Mouse (Mus musculus) adipocyte (in vitro differentiated cells): Measurements from ENCODE around the gene Zic5.

Experiments
- DNase-seq: peaks from one replicate; pipeline ENCODE4 v3.0.0-alpha.2; 2016; ENCODE audit warnings: low spot score

Gene Zic5

DNA sequence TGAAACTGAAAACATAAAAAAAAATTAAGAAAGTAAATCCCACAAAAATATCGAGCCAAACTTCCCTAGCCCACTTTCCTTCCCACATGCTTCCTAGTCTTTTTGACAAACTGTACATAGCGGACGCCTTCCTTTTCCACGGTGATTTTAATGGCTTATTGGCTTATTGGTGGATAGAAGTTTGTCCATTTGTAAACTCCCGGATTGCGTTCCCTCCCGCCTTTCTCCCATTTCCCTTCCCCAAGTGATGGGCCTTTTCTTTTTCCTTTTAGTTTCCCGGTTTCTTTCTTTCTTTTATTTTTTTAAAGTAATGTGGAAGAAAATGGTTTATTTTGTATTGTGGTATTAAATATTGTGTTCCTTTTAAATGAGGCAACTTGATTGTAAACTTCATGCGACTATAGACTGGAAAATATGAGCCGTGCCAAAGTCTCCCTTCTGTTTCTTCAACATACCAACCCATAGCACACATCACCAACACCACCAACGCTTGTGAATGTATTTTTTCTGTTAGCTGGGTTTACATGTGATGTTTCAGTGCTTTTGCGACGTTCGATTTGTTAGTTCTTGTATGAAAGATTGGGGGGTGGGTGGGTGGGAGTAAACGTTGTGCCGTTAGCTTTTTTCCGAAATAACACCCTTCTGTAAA, 14.1 kb upstream of the Zic5 start:
- no peak for DNase-seq

GRCm38 (mm10) chr14:122478574-122479011, 13.1 kb upstream of the Zic5 start:
- DNase-seq: no peak

GRCm38 (mm10) chr14:122477971-122478573, 12.6 kb upstream of the Zic5 start:
- no peak for DNase-seq

DNA sequence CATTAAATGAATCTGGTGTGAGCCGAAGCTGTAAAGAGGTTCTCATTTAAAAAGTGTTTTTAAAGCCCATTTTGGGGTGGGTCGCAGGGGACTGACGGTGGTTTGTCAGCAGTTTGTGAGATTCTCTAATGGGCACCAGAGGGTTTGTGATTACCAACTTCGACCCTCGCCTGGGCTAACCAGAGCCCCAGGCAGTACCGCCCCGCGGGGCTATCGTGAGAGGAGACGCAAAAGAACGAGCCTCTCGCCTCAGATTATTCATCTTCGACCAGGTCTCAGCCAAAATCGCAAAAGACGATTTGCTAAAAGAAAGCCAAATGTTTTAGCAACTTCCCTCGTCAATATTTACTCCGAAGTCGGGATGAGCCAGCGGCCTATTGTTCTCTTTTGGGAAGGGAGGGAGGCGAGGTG, 11.8 kb upstream of the Zic5 start:
- DNase-seq: no peak

DNA sequence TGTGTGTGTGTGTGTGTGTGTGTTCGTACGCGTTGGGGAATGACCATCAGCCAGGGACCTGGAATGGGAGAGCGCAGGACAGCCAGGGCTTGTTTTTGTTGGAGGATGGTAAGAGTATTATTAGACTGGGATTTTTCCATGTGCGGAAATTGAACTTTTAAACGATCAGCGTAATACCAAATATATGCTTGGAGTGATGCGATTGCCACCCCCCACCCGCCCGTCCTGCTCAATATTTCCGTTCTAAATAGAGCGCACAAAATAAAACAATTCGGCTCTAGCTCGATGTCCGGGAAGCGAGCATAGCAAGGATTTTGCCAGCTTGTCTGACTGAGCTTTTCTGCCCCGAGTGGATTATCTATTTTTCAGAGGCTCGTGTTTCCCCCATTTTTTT, 11.3 kb upstream of the Zic5 start:
- no peak for DNase-seq

- DNase-seq: no peak
Observed at GRCm38 (mm10) chr14:122476041-122476821, 10.8 kb upstream of the Zic5 start.

- DNase-seq: no peak
Observed at GRCm38 (mm10) chr14:122475557-122476040, 10.1 kb upstream of the Zic5 start.

DNA sequence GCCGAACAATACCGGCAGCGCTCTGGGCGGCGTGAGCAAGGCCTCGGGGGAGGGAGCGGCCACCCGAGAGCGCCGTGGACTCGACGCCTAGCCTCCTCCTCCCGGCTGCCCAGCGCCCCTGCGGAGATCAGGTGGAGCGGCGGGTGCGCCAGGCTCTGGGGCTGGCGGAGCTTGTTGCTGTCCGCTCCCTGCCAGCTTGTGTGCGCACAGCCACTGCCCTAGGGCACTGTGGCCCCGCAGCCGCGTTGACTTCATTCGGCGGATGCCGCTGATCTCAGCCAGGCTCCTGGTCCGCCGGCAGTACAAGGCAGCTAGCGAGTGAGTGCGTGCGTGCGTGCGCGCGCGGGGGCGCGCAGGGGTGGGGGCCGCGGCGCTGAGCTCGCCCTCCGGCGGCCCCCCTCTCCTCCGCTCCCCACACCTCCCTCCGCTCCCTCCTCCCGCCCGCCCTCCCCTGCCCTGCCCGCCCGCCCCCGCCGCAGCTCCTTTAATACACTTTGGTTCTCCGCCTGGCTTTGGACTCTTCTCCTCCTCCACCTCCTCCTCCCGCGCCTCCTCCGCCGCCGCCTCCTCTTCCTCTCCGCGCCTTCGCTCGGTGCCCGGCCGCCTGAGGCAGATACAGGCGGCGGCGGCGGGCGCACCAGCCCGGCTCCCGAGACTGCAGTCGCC, 9.5 kb upstream of the Zic5 start, which contains the start of gene Zic2:
Gene Zic2 (plus strand): TSS at position 545 of the 666 bp plus-strand sequence.
- no peak for DNase-seq

DNA sequence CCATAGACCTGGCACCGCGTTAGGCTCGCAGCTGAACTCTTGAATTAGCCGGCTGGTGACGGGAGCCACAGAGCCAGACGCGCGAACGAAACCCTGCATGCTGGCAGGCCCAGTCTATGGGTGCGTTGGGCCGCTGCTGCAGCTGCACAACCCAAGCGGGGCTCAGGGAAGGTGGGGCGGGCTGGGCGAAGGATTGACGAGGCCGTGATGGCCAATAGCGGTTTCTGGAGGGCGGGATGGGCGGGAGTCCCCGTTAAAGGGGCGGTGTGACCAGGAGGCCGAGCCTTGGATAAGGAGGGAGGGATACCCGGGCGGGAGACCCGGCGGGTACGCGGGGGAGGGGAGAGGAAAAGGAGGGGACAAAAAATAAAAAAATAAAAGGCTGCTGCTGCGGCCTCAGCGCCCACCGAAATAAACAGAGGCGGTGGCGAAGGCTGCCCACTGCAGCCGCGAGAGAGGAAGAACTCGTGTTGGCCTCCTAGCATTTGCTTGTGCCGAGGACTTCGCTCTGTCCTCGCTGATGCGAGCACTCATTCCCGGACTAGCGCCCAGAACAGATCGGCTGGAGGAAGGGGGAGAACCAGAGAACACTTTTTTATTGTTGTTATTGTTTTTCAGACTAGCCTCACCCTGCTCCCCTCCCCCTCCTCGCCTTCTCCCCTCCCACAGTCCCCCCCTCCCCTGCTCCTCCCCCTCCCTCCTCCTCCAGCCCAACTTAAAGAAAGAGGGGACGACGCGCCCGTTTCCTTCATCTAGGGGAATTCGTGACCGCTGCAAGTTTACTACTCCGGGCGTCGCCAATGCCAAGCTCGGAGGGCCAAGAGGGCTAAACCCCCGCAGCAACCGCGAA, 8.8 kb upstream of the Zic5 start:
- no peak for DNase-seq

- DNase-seq: no peak
Observed at GRCm38 (mm10) chr14:122473211-122473751, 7.8 kb upstream of the Zic5 start.

GRCm38 (mm10) chr14:122472647-122473046, 7.2 kb upstream of the Zic5 start:
- no peak for DNase-seq

- no peak for DNase-seq
Observed at GRCm38 (mm10) chr14:122472161-122472560, 6.7 kb upstream of the Zic5 start.

- DNase-seq: no peak
Observed at GRCm38 (mm10) chr14:122471449-122472085, 6.1 kb upstream of the Zic5 start.

- no peak for DNase-seq
Observed at GRCm38 (mm10) chr14:122468971-122469755, 3.7 kb upstream of the Zic5 start.

DNA sequence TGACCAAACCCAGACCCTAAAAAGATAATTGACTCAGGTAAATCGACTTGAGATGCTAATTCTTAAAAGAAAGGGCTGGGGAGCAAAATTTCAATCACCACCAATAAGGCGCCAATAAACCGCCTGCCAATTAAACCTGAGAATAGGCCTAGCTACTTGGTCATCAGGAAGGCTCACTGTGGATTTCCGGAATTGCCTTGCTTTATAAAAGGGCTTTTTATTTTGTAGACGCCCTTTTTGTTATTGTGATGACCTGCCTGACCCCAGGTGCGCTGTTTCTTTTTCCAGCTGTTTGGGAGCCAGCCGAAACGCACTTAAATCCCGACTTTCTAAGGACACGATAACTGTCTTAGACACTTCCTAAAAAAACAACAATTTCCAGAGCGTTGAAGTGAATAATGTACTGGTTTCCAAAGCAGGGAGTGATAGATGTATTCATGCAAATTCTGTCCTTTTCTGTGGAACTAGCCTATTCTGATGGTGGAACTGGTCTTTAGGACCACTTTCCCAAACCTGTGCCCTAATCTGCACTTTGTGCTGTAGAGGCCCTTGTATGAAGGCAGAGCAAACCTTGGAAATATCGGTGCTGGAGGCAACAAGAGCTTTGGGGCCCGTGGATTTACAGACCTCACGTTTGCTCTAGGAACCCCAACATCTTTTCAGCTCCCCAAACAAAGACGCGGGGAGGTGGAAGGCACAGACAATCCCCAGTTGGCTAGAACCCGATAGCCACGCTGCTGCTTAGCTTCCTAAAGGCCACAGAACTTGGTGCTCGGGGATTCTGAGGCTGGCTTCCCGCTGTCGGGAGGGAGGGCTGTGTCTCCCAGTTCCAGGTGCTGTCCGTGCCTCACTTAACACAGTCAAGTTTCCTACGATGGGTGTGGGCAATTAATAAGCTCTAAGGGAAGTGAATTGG, 2.7 kb upstream of the Zic5 start:
- no peak for DNase-seq

DNA sequence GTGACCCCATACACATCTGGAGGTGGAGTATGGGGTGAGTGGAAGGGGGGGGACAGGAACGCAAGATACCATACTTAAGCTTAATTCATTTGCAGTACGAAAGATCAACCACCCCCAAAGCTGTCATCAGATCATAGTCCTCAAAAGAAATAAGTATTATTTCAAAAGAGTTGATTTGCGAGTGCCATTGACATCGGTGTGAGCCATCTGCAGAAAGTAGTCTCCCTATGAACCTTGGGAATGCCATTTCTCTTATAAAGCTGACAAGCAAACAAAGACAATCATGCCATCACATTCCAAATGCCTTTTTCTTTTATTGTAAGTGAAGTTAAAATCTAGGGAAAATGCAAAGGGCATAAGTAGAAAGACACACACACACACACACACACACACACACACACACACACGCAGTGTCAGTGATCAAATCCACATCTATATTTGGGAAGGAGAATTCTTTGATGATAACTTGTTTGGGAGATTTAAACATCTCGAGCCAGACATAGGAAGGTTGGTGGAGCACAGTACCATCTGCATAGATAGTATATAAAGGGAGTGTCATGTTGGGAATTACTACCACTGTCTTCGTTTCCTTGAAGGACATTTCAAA, 1.4 kb upstream of the Zic5 start:
- no peak for DNase-seq

DNA sequence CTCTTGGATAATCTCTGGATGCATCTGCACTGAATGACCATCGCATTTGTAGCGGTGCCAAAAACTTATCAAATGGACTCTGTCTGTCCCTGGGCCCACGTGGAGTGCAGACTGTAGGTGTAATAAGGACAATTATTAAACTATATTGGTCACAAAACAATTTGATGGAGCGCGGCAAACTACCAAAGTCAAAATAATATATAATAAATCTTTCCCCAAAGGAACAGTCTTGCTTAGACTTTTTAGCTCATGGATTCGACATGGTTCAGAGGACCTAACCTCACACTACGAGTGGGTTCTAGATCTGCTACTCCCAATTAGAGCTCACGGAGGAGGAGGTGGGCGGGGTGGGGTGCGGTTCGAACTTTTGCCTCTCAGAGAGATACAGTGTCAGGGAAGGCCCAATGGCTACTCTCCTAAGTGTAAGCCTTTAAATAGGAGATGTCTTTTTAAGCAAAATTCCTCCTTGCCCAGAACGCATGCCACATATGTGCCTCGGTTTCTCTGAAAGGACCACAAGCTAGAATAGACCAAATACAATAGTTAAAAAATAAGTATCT, 534 bp upstream of the Zic5 start:
- DNase-seq: no peak

DNA sequence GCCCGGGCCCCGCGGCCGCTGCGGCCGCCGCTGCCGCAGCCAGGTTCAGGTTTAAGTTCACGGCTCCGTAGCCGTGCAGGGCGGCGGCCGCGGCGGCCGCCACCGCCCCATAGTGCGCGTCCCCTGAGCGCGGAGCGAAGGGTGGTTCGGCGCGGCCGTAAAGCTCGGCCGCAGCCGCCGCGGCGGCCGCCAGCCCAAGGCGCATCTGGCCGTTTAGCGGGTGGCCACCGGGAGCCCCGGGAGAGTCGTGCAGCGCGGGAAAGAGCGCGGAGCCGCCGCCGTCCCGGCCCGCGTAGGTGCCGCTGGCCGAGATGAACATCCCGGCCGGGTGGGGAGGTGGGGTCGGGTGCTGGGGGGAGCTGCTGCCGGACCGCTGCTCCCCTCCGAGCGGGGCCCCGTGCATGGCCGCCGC, 1.1 kb downstream of the Zic5 start:
- no peak for DNase-seq
